Mouse (Mus musculus): Measurements from ENCODE around the gene Tpra1.

- TF ChIP-seq CTCF (IDR thresholded peaks at IDR 0.05; ENCODE audit: low read depth) = peak; percentile 97
- no peak for TF ChIP-seq EP300 (IDR thresholded peaks at IDR 0.05; ENCODE audit: low read depth)
Measured at GRCm38 (mm10) chr6:88906369-88907108, 4.5 kb downstream of the Tpra1 start.
